Mouse (Mus musculus) hindbrain, embryonic 15.5 days (tissue): ENCODE results near the gene Mbnl2. TPM values are rescaled to one million over a fixed set of nuclear protein-coding genes. Genes with fewer than 3 reads are reported as not detected.

ENCODE experiments used
- ATAC-seq: fragments of 200-750 bp; cut with Nextera tagmentation; 2 replicates; pipeline ENCODE4 v1.8.0; 2017; ENCODE audit warnings: low read depth, moderate number of reproducible peaks, moderate TSS enrichment; ENCODE audit not compliant: low FRiP score
- H3K27ac ChIP-seq: fragments of 300-500 bp; sonication (generic); replicated peaks from 2 replicates; pipeline ENCODE4 v1.5.1; 2015; ENCODE audit warnings: mild to moderate bottlenecking, inconsistent platforms
- H3K27me3 ChIP-seq: fragments of 300-500 bp; sonication (generic); 2 replicates; pipeline ENCODE4 v1.6.1; 2015; ENCODE audit warnings: control low read depth, inconsistent platforms
- H3K36me3 ChIP-seq: fragments of 300-500 bp; sonication (generic); 2 replicates; pipeline ENCODE4 v1.6.1; 2015; ENCODE audit warnings: control low read depth, inconsistent platforms
- H3K4me1 ChIP-seq: fragments of 300-500 bp; sonication (generic); replicated peaks from 2 replicates; pipeline ENCODE4 v1.6.1; 2015; ENCODE audit warnings: control low read depth, inconsistent platforms
- H3K4me2 ChIP-seq: fragments of 300-500 bp; sonication (generic); 2 replicates; pipeline ENCODE4 v1.6.1; 2015; ENCODE audit warnings: moderate library complexity, mild to moderate bottlenecking, inconsistent platforms
- H3K4me3 ChIP-seq: fragments of 300-500 bp; sonication (generic); 2 replicates; pipeline ENCODE4 v1.5.1; 2015; ENCODE audit warnings: mild to moderate bottlenecking, inconsistent platforms
- H3K9ac ChIP-seq: fragments of 300-500 bp; sonication (generic); 2 replicates; pipeline ENCODE4 v1.6.1; 2015; ENCODE audit warnings: inconsistent platforms
- H3K9me3 ChIP-seq: fragments of 300-500 bp; sonication (generic); 2 replicates; pipeline ENCODE4 v1.6.1; 2016; ENCODE audit warnings: control low read depth, inconsistent platforms
- WGBS: fragments of 180-500 bp; shearing (Covaris S2); methylation state at CpG from one replicate; pipeline ENCODE4 v1.1.7; 2015; 5-methylcytosine and 5-hydroxymethylcytosine counted together
- polyA plus RNA-seq: library from polyadenylated mRNA; unstranded; fragments of >200 nt; fragmentation: Nextera tagmentation; extraction: Ambion mirVana; gene quantifications from 2 replicates; pipeline ENCODE4 v1.2.1, GENCODE M21; 2015

Mbnl2 gene
- polyA plus RNA-seq, 1 experiment from 2014 or later: 25.5 TPM

DNA sequence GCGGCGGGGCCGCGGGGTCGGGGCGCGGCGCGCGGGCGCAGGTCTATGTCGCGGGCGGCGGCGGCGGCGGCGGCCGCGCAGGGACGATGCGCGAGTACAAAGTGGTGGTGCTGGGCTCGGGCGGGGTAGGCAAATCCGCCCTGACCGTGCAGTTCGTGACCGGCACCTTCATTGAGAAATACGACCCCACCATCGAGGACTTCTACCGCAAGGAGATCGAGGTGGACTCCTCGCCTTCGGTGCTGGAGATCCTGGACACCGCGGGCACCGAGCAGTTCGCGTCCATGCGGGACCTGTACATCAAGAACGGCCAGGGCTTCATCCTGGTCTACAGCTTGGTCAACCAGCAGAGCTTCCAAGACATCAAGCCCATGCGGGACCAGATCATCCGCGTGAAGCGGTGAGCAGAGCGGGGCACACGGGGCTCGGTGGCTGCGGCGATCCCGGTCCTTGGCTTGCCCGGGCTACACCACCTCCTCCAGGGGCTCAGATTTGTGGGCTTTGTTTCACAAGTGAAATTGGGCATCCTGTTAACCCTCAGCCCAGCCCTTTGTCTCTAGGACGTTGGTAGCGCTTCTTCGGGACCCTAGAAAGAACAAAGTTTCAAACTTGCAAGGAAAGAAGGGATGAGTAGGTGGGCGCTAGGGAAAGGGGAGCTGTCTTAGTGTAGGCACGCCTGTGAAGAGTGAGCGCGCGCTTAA lies 203.3 kb downstream of the Mbnl2 start:
- ATAC-seq: no peak; the same call in 1 of the 2 replicates
- peak overlapping the region; percentile 85 for H3K4me3 ChIP-seq
- under 1% methylated on average over 60 of the region's 62 CpGs for WGBS
- H3K4me2 ChIP-seq: peak overlapping the region; percentile 61
- H3K9ac ChIP-seq: peak overlapping the region; percentile 91
- no peaks in the 10 kb centered on the region for H3K9me3 ChIP-seq
- peak overlapping the region; percentile 99 for H3K27ac ChIP-seq
- H3K4me1 ChIP-seq: peaks cover 35% of the 10 kb centered on the region
- H3K27me3 ChIP-seq: no peaks in the 10 kb centered on the region
- no peaks in the 10 kb centered on the region for H3K36me3 ChIP-seq

DNA sequence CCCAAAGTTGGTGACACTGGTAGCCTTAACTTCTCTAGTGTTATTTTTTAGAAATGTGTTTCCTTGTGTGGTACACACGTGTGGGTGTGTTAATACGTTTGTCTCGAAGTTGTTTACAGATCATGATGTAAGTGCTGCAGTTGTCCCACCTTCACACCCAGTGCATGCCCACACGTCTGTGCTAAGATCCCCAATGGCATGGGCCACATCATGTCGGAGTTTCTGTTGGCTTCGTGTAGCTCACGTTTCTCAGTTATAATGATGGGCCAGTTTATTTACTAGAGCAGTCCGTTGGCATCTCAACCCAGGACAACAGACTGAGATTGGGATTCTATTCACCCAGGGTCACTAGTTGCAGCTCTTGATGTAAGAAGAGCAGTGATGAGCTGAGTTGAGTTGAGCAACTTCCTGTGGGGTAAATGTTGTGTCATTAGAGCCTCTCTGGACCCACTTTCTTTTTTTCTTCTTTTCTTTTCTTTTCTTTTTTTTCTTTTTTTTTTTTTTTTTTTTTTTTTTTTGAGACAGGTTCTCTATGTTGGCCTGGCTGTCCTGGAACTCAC lies 205.0 kb downstream of the Mbnl2 start:
- H3K4me3 ChIP-seq: peak overlapping the region; percentile 23
- H3K4me1 ChIP-seq: peaks cover 35% of the 10 kb centered on the region
- H3K9ac ChIP-seq: no peak overlapping the region
- 85% methylated on average over 8 of the region's 8 CpGs for WGBS
- peak overlapping the region; percentile 61 for H3K4me2 ChIP-seq
- no peak for ATAC-seq
- no peaks in the 10 kb centered on the region for H3K9me3 ChIP-seq
- H3K27ac ChIP-seq: no peak overlapping the region
- H3K36me3 ChIP-seq: no peaks in the 10 kb centered on the region
- H3K27me3 ChIP-seq: no peaks in the 10 kb centered on the region

DNA sequence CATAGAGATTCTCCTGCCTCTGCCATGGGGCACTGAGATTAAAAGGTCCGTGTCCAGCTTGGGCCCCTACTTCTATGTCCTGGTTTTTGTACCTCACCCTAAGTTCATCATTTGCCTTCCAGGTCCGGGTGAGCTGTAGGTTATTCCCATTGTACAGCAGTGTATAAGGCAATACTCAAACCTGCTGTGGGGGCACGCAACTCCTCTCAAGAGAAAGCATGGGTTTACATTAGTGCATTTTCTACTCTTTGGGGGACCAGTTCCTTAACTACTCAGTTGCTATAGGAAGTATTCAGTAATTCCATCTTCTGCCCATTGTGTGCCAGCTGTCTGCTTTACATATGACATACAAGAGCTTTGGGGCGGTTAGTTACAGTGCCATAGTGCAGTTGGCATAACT lies 205.5 kb downstream of the Mbnl2 start:
- Histone ChIP-seq H3K4me3 (no peak overlapping the region), H3K27ac (no peak overlapping the region), H3K4me2 (peak overlapping the region; percentile 61), H3K9me3 (no peaks in the 10 kb centered on the region), H3K36me3 (no peaks in the 10 kb centered on the region), H3K27me3 (no peaks in the 10 kb centered on the region), H3K9ac (no peak overlapping the region), H3K4me1 (peaks cover 35% of the 10 kb centered on the region)
- no peak for ATAC-seq
- 94% methylated on average over 4 of the region's 4 CpGs for WGBS

Other genes with a start within 250 kb of the Mbnl2 start
- gene Oxgr1, start 233.2 kb upstream of the Mbnl2 start, polyA plus RNA-seq: 0.08 TPM in 1 of 2 replicates, not detected in the other
- 24.6 and 25.7 TPM in 2 replicates for gene Rap2a, start 202.8 kb downstream of the Mbnl2 start, polyA plus RNA-seq